Mouse (Mus musculus) stomach, embryonic 14.5 days (tissue): ENCODE data around the gene Sh3gl3. TPM values are rescaled to one million over a fixed set of nuclear protein-coding genes. Genes with fewer than 3 reads are reported as not detected.

Source experiments
- ATAC-seq: fragments of 200-750 bp; cut with Nextera tagmentation; 2 replicates; pipeline ENCODE4 v1.8.0; 2017; ENCODE audit warnings: low read depth, moderate TSS enrichment; ENCODE audit not compliant: insufficient number of reproducible peaks, insufficient read depth, low FRiP score
- H3K27ac ChIP-seq: fragments of 300-500 bp; sonication (generic); 2 replicates; pipeline ENCODE4 v1.5.1; 2014; ENCODE audit warnings: mild to moderate bottlenecking, low read length, moderate library complexity, mixed read lengths
- H3K27me3 ChIP-seq: fragments of 300-500 bp; sonication (generic); 2 replicates; pipeline ENCODE4 v1.6.1; 2014; ENCODE audit warnings: low read length, control low read depth, mixed read lengths; ENCODE audit not compliant: control insufficient read depth, insufficient read depth
- H3K36me3 ChIP-seq: fragments of 300-500 bp; sonication (generic); 2 replicates; pipeline ENCODE4 v1.6.1; 2014; ENCODE audit warnings: mild to moderate bottlenecking, control low read depth, low read length, moderate library complexity, mixed read lengths; ENCODE audit not compliant: control insufficient read depth, insufficient read depth
- H3K4me1 ChIP-seq: fragments of 300-500 bp; sonication (generic); 2 replicates; pipeline ENCODE4 v1.6.1; 2014; ENCODE audit warnings: low read length, control low read depth, mixed read lengths; ENCODE audit not compliant: control insufficient read depth, insufficient read depth
- H3K4me2 ChIP-seq: fragments of 300-500 bp; sonication (generic); replicated peaks from 2 replicates; pipeline ENCODE4 v1.6.1; 2014; ENCODE audit warnings: low read depth, low read length, control low read depth
- H3K4me3 ChIP-seq: fragments of 300-500 bp; sonication (generic); 2 replicates; pipeline ENCODE4 v1.5.1; 2014; ENCODE audit warnings: low read depth, low read length, control low read depth
- H3K9ac ChIP-seq: fragments of 300-500 bp; sonication (generic); replicated peaks from 2 replicates; pipeline ENCODE4 v1.6.1; 2014; ENCODE audit warnings: low read depth, mild to moderate bottlenecking, control low read depth, low read length, moderate library complexity, mixed read lengths
- H3K9me3 ChIP-seq: fragments of 300-500 bp; sonication (generic); 2 replicates; pipeline ENCODE4 v1.6.1; 2016; ENCODE audit warnings: low read depth, low read length, control low read depth; ENCODE audit not compliant: control insufficient read depth
- WGBS: fragments of 180-500 bp; shearing (Covaris S2); extraction: QIAGEN DNeasy Blood & Tissue Kit; methylation state at CpG from one replicate; pipeline ENCODE4 v1.1.7; 2014; 5-methylcytosine and 5-hydroxymethylcytosine counted together
- polyA plus RNA-seq: library from polyadenylated mRNA; unstranded; fragments of >200 nt; fragmentation: Nextera tagmentation; extraction: Ambion mirVana; gene quantifications from 2 replicates; pipeline ENCODE4 v1.2.1, GENCODE M21; 2014

Sh3gl3 gene
- polyA plus RNA-seq, 1 experiment from 2014 or later: 14.6 TPM

GRCm38 (mm10) chr7:82338532-82338931 is 164.9 kb downstream of the Sh3gl3 start:
- 62% methylated on average over 4 of the region's 4 CpGs for WGBS
- no peak overlapping the region for H3K4me2 ChIP-seq
- no peaks in the 10 kb centered on the region for H3K9me3 ChIP-seq
- H3K9ac ChIP-seq: no peak overlapping the region
- no peaks in the 10 kb centered on the region for H3K36me3 ChIP-seq
- H3K4me1 ChIP-seq: 0 out of 2 replicates have a peak, but pooled peaks cover 4% of the 10 kb centered on the region
- H3K27me3 ChIP-seq: peaks cover 20% of the 10 kb centered on the region
- ATAC-seq: no peak
- H3K27ac ChIP-seq: no peak overlapping the region
- H3K4me3 ChIP-seq: no peak overlapping the region

DNA sequence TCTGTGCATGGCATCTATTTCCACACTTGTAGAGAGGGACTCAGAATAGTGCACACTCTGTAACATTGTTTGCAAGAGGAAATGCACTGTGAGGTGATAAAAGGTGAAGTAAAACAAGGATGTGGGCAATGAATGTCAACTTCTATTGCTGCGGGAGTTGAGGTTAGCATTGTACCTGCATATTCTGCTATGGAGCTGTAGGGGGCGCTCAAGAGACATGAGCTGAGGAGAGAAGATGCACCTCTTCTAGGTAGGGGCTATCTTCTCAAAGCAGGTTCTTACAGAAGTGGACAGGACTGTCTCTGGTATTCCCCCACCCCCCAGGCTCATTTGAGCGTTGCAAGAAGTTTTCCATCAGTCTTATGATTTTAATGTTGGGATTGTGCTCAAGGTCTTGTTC is 165.6 kb downstream of the Sh3gl3 start:
- H3K4me1 ChIP-seq: 0 out of 2 replicates have a peak, but pooled peaks cover 4% of the 10 kb centered on the region
- no peaks in the 10 kb centered on the region for H3K36me3 ChIP-seq
- H3K27ac ChIP-seq: no peak overlapping the region
- no peaks in the 10 kb centered on the region for H3K9me3 ChIP-seq
- no peak overlapping the region for H3K4me3 ChIP-seq
- no peak overlapping the region for H3K9ac ChIP-seq
- ATAC-seq: no peak
- H3K4me2 ChIP-seq: no peak overlapping the region
- 48% methylated on average over 3 of the region's 3 CpGs for WGBS
- peaks cover 17% of the 10 kb centered on the region for H3K27me3 ChIP-seq

GRCm38 (mm10) chr7:82341476-82341875 is 167.8 kb downstream of the Sh3gl3 start:
- Histone ChIP-seq H3K9ac (no peak overlapping the region), H3K36me3 (no peaks in the 10 kb centered on the region), H3K27ac (no peak overlapping the region), H3K9me3 (no peaks in the 10 kb centered on the region), H3K4me3 (no peak overlapping the region), H3K4me2 (no peak overlapping the region), H3K27me3 (peaks cover 6% of the 10 kb centered on the region; the same call in 1 of the 2 replicates), H3K4me1 (no peaks in the 10 kb centered on the region)
- no peak for ATAC-seq
- WGBS: 34% methylated on average over 8 of the region's 8 CpGs

- Histone ChIP-seq H3K4me3 (no peak overlapping the region), H3K27me3 (no peaks in the 10 kb centered on the region), H3K9ac (no peak overlapping the region), H3K9me3 (no peaks in the 10 kb centered on the region), H3K27ac (no peak overlapping the region), H3K36me3 (no peaks in the 10 kb centered on the region), H3K4me1 (0 out of 2 replicates have a peak, but pooled peaks cover 6% of the 10 kb centered on the region), H3K4me2 (no peak overlapping the region)
- 54% methylated on average over 2 of the region's 2 CpGs for WGBS
- ATAC-seq: no peak
Observed at GRCm38 (mm10) chr7:82346706-82347105, 173.1 kb downstream of the Sh3gl3 start.

DNA sequence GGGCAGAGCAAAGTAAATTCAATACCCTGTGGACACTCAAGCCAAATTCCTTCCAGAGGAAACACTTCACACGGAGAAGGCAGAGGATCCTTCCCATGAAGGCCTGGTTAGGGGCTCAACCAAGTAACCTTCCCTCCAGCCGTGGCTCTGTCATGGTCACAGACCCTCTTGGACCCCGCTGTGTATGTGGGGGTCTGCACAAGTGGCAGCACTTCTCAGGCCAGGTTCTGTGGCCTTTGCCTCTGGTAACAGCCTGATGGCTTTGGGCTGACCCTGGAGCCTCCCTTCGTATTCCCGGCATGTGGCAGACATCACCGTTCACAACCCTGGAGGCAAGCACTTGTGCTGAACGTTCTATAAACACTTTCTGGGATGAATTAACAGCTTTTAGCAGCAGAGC is 176.2 kb downstream of the Sh3gl3 start:
- H3K27ac ChIP-seq: 0 out of 2 replicates have a peak overlapping the region, but pooled peaks have one; percentile 15
- 0 out of 2 replicates have a peak, but pooled peaks cover 6% of the 10 kb centered on the region for H3K4me1 ChIP-seq
- no peaks in the 10 kb centered on the region for H3K9me3 ChIP-seq
- 44% methylated on average over 7 of the region's 7 CpGs for WGBS
- no peak overlapping the region for H3K4me3 ChIP-seq
- no peaks in the 10 kb centered on the region for H3K27me3 ChIP-seq
- no peak for ATAC-seq
- no peaks in the 10 kb centered on the region for H3K36me3 ChIP-seq
- H3K9ac ChIP-seq: no peak overlapping the region
- no peak overlapping the region for H3K4me2 ChIP-seq

- no peaks in the 10 kb centered on the region for H3K9me3 ChIP-seq
- no peak overlapping the region for H3K27ac ChIP-seq
- no peak for ATAC-seq
- no peak overlapping the region for H3K9ac ChIP-seq
- H3K4me2 ChIP-seq: no peak overlapping the region
- H3K27me3 ChIP-seq: no peaks in the 10 kb centered on the region
- 89% methylated on average over 3 of the region's 3 CpGs for WGBS
- H3K36me3 ChIP-seq: no peaks in the 10 kb centered on the region
- no peak overlapping the region for H3K4me3 ChIP-seq
- H3K4me1 ChIP-seq: 0 out of 2 replicates have a peak, but pooled peaks cover 6% of the 10 kb centered on the region
Observed at GRCm38 (mm10) chr7:82350421-82350820, 176.8 kb downstream of the Sh3gl3 start.

Other genes with a start within 250 kb of the Sh3gl3 start
- 20.2 and 20.5 TPM in 2 replicates for gene Hdgfl3, start 239.4 kb upstream of the Sh3gl3 start, polyA plus RNA-seq
- 5.3 and 5.9 TPM in 2 replicates for gene Bnc1, start 181.5 kb upstream of the Sh3gl3 start, polyA plus RNA-seq
- gene Adamtsl3, start 161.9 kb downstream of the Sh3gl3 start, polyA plus RNA-seq: 1.1 and 1.5 TPM in 2 replicates